Mouse (Mus musculus) hindbrain, embryonic 10.5 days (tissue): ENCODE measurements around the gene Rfc2. TPM values are rescaled to one million over a fixed set of nuclear protein-coding genes. Genes with fewer than 3 reads are reported as not detected.

Experiments
- DNase-seq: peaks from one replicate; pipeline ENCODE4 v3.0.0-alpha.2; 2017; ENCODE audit warnings: low spot score
- H3K27ac ChIP-seq: fragments of 300-500 bp; sonication (generic); 2 replicates; pipeline ENCODE4 v1.5.1; 2016; ENCODE audit warnings: mild to moderate bottlenecking, moderate library complexity
- H3K27me3 ChIP-seq: fragments of 300-500 bp; sonication (generic); 2 replicates; pipeline ENCODE4 v1.6.1; 2016; ENCODE audit warnings: mild to moderate bottlenecking; ENCODE audit not compliant: poor library complexity, insufficient read depth, severe bottlenecking
- H3K36me3 ChIP-seq: fragments of 300-500 bp; sonication (generic); 2 replicates; pipeline ENCODE4 v1.6.1; 2016; ENCODE audit warnings: mild to moderate bottlenecking, moderate library complexity
- H3K4me1 ChIP-seq: fragments of 300-500 bp; sonication (generic); replicated peaks from 2 replicates; pipeline ENCODE4 v1.6.1; 2016; ENCODE audit warnings: mild to moderate bottlenecking
- H3K4me3 ChIP-seq: fragments of 300-500 bp; sonication (generic); 2 replicates; pipeline ENCODE4 v1.5.1; 2016; ENCODE audit warnings: mild to moderate bottlenecking, moderate library complexity
- H3K9me3 ChIP-seq: fragments of 300-500 bp; sonication (generic); 2 replicates; pipeline ENCODE4 v1.6.1; 2016; ENCODE audit warnings: mild to moderate bottlenecking, moderate library complexity
- WGBS: fragments of 180-500 bp; shearing (Covaris S2); methylation state at CpG from one replicate; pipeline ENCODE4 v1.1.7; 2016; 5-methylcytosine and 5-hydroxymethylcytosine counted together
- polyA plus RNA-seq: library from polyadenylated mRNA; unstranded; fragments of >200 nt; fragmentation: Nextera tagmentation; extraction: Ambion mirVana; gene quantifications from 2 replicates; pipeline ENCODE4 v1.2.1, GENCODE M21; 2016

Rfc2 gene
- polyA plus RNA-seq, 1 experiment from 2014 or later, result 366 TPM

- peaks cover 99% of the 10 kb centered on the region for H3K36me3 ChIP-seq
- 97% methylated on average over 9 of the region's 9 CpGs for WGBS
Measured at GRCm38 (mm10) chr5:134620457-134620856, 39.3 kb downstream of the Rfc2 start.

GRCm38 (mm10) chr5:134621099-134621640 lies 40.0 kb downstream of the Rfc2 start:
- no peak overlapping the region for H3K27ac ChIP-seq
- no peaks in the 10 kb centered on the region for H3K9me3 ChIP-seq
- no peak for DNase-seq
- 92% methylated on average over 16 of the region's 16 CpGs for WGBS
- peaks cover 100% of the 10 kb centered on the region for H3K36me3 ChIP-seq
- no peak overlapping the region for H3K4me3 ChIP-seq
- no peaks in the 10 kb centered on the region for H3K4me1 ChIP-seq
- no peaks in the 10 kb centered on the region for H3K27me3 ChIP-seq

More at GRCm38 (mm10) chr5:134620457-134620856, 39.3 kb downstream of the Rfc2 start:
- no peak overlapping the region for H3K4me3 ChIP-seq
- H3K27ac ChIP-seq, result no peak overlapping the region
- H3K9me3 ChIP-seq, result no peaks in the 10 kb centered on the region
- DNase-seq, result no peak
- H3K4me1 ChIP-seq, result no peaks in the 10 kb centered on the region
- H3K27me3 ChIP-seq, result no peaks in the 10 kb centered on the region

GRCm38 (mm10) chr5:134622069-134622468 lies 40.9 kb downstream of the Rfc2 start:
- Histone ChIP-seq H3K9me3 (no peaks in the 10 kb centered on the region), H3K27me3 (no peaks in the 10 kb centered on the region), H3K27ac (no peak overlapping the region), H3K4me3 (no peak overlapping the region), H3K4me1 (no peaks in the 10 kb centered on the region), H3K36me3 (peaks cover 100% of the 10 kb centered on the region)
- 95% methylated on average over 2 of the region's 2 CpGs for WGBS
- DNase-seq, result no peak

GRCm38 (mm10) chr5:134629508-134629907 lies 48.3 kb downstream of the Rfc2 start:
- 84% methylated on average over 4 of the region's 4 CpGs for WGBS
- Histone ChIP-seq H3K4me1 (no peaks in the 10 kb centered on the region), H3K36me3 (peaks cover 99% of the 10 kb centered on the region), H3K27ac (no peak overlapping the region), H3K4me3 (no peak overlapping the region), H3K9me3 (no peaks in the 10 kb centered on the region), H3K27me3 (no peaks in the 10 kb centered on the region)
- no peak for DNase-seq

GRCm38 (mm10) chr5:134630835-134631234 lies 49.7 kb downstream of the Rfc2 start:
- Histone ChIP-seq H3K4me1 (no peaks in the 10 kb centered on the region), H3K36me3 (peaks cover 99% of the 10 kb centered on the region), H3K27ac (no peak overlapping the region), H3K9me3 (no peaks in the 10 kb centered on the region), H3K27me3 (no peaks in the 10 kb centered on the region), H3K4me3 (no peak overlapping the region)
- no peak for DNase-seq

- H3K4me3 ChIP-seq, result no peak overlapping the region
- peaks cover 98% of the 10 kb centered on the region for H3K36me3 ChIP-seq
- H3K27me3 ChIP-seq, result no peaks in the 10 kb centered on the region
- H3K9me3 ChIP-seq, result no peaks in the 10 kb centered on the region
- 65% methylated on average over 2 of the region's 2 CpGs for WGBS
- no peak for DNase-seq
- H3K4me1 ChIP-seq, result peaks cover 7% of the 10 kb centered on the region
- H3K27ac ChIP-seq, result no peak overlapping the region
Measured at GRCm38 (mm10) chr5:134632841-134633240, 51.7 kb downstream of the Rfc2 start.

- no peaks in the 10 kb centered on the region for H3K9me3 ChIP-seq
- H3K27ac ChIP-seq, result peak overlapping the region; percentile 98
- peaks cover 48% of the 10 kb centered on the region for H3K36me3 ChIP-seq
- DNase-seq, result no peak
- H3K27me3 ChIP-seq, result no peaks in the 10 kb centered on the region
- H3K4me3 ChIP-seq, result peak overlapping the region; percentile 85
- WGBS, result 41% methylated on average over 5 of the region's 5 CpGs
- peaks cover 18% of the 10 kb centered on the region for H3K4me1 ChIP-seq
Measured at GRCm38 (mm10) chr5:134637820-134638367, 56.7 kb downstream of the Rfc2 start.

- under 1% methylated on average over 85 of the region's 85 CpGs for WGBS
Measured at GRCm38 (mm10) chr5:134638461-134639268, 57.5 kb downstream of the Rfc2 start.

GRCm38 (mm10) chr5:134639269-134639682 lies 58.1 kb downstream of the Rfc2 start, which contains the start of gene Eif4h:
Gene Eif4h, minus strand, starts transcription at chr5:134639490.
- Histone ChIP-seq H3K9me3 (no peaks in the 10 kb centered on the region), H3K36me3 (peaks cover 34% of the 10 kb centered on the region), H3K4me1 (peaks cover 18% of the 10 kb centered on the region), H3K4me3 (peak within 1 kb of the TSS; percentile 85), H3K27ac (peak within 1 kb of the TSS; percentile 98), H3K27me3 (no peaks in the 10 kb centered on the region)
- under 1% methylated on average over 52 of the region's 52 CpGs for WGBS
- peak; percentile 96 for DNase-seq

More at GRCm38 (mm10) chr5:134638461-134639268, 57.5 kb downstream of the Rfc2 start:
- H3K27ac ChIP-seq, result peak overlapping the region; percentile 98
- no peaks in the 10 kb centered on the region for H3K9me3 ChIP-seq
- H3K4me3 ChIP-seq, result peak overlapping the region; percentile 85
- DNase-seq, result no peak
- H3K4me1 ChIP-seq, result peaks cover 18% of the 10 kb centered on the region
- no peaks in the 10 kb centered on the region for H3K27me3 ChIP-seq
- H3K36me3 ChIP-seq, result peaks cover 40% of the 10 kb centered on the region

GRCm38 (mm10) chr5:134640371-134640770 lies 59.2 kb downstream of the Rfc2 start:
- Histone ChIP-seq H3K27me3 (no peaks in the 10 kb centered on the region), H3K36me3 (peaks cover 23% of the 10 kb centered on the region), H3K9me3 (no peaks in the 10 kb centered on the region), H3K4me3 (no peak overlapping the region), H3K4me1 (peaks cover 18% of the 10 kb centered on the region), H3K27ac (no peak overlapping the region)
- 92% methylated on average over 3 of the region's 3 CpGs for WGBS
- DNase-seq, result no peak

- no peak for DNase-seq
- H3K36me3 ChIP-seq, result no peaks in the 10 kb centered on the region
- peaks cover 7% of the 10 kb centered on the region; the same call in 1 of the 2 replicates for H3K4me1 ChIP-seq
- no peaks in the 10 kb centered on the region for H3K9me3 ChIP-seq
- WGBS, result 83% methylated on average over 1 of the region's 1 CpGs
- no peaks in the 10 kb centered on the region for H3K27me3 ChIP-seq
- no peak overlapping the region for H3K4me3 ChIP-seq
- no peak overlapping the region for H3K27ac ChIP-seq
Measured at GRCm38 (mm10) chr5:134644121-134644520, 63.0 kb downstream of the Rfc2 start.

GRCm38 (mm10) chr5:134644643-134645118 lies 63.5 kb downstream of the Rfc2 start:
- Histone ChIP-seq H3K36me3 (no peaks in the 10 kb centered on the region), H3K9me3 (no peaks in the 10 kb centered on the region), H3K27ac (no peak overlapping the region), H3K4me3 (no peak overlapping the region), H3K27me3 (no peaks in the 10 kb centered on the region), H3K4me1 (peaks cover 4% of the 10 kb centered on the region; the same call in 1 of the 2 replicates)
- 85% methylated on average over 8 of the region's 8 CpGs for WGBS
- DNase-seq, result no peak

GRCm38 (mm10) chr5:134646461-134646860 lies 65.3 kb downstream of the Rfc2 start:
- H3K9me3 ChIP-seq, result no peaks in the 10 kb centered on the region
- no peak overlapping the region for H3K27ac ChIP-seq
- WGBS, result 78% methylated on average over 4 of the region's 4 CpGs
- no peaks in the 10 kb centered on the region for H3K4me1 ChIP-seq
- DNase-seq, result no peak
- no peaks in the 10 kb centered on the region for H3K27me3 ChIP-seq
- no peak overlapping the region for H3K4me3 ChIP-seq
- no peaks in the 10 kb centered on the region for H3K36me3 ChIP-seq
